Mouse (Mus musculus): ENCODE measurements around the gene Tdrd3.

Gene Tdrd3

GRCm38 (mm10) chr14:87415808-87416721, at the start of gene Tdrd3:
Gene Tdrd3 (plus strand): TSS chr14:87416639.
- DNase-seq (ENCODE audit: low spot score in 2 of 2): peak; percentile 93 to 94

- DNase-seq (ENCODE audit: low spot score in 2 of 2): no peak
Observed at GRCm38 (mm10) chr14:87367169-87367568, 49.3 kb upstream of the Tdrd3 start.

GRCm38 (mm10) chr14:87383041-87383440, 33.4 kb upstream of the Tdrd3 start:
- DNase-seq (ENCODE audit: low spot score in 2 of 2): no peak

- no peak for DNase-seq (ENCODE audit: low spot score in 2 of 2)
Observed at GRCm38 (mm10) chr14:87384288-87385268, 31.9 kb upstream of the Tdrd3 start.

GRCm38 (mm10) chr14:87393096-87393495, 23.3 kb upstream of the Tdrd3 start:
- no peak for DNase-seq (ENCODE audit: low spot score in 2 of 2)

GRCm38 (mm10) chr14:87396643-87397042, 19.8 kb upstream of the Tdrd3 start:
- DNase-seq (ENCODE audit: low spot score in 2 of 2): no peak

- DNase-seq (ENCODE audit: low spot score in 2 of 2): no peak
Observed at GRCm38 (mm10) chr14:87415486-87415807, 992 bp upstream of the Tdrd3 start.

GRCm38 (mm10) chr14:87416755-87417690, 584 bp downstream of the Tdrd3 start:
- peak; percentile 50 to 55 for DNase-seq (ENCODE audit: low spot score in 2 of 2)

- no peak for DNase-seq (ENCODE audit: low spot score in 2 of 2)
Observed at GRCm38 (mm10) chr14:87417691-87418070, 1.2 kb downstream of the Tdrd3 start.

GRCm38 (mm10) chr14:87419740-87420139, 3.3 kb downstream of the Tdrd3 start:
- DNase-seq (ENCODE audit: low spot score in 2 of 2): no peak

- DNase-seq (ENCODE audit: low spot score in 2 of 2): no peak
Observed at GRCm38 (mm10) chr14:87420576-87420975, 4.1 kb downstream of the Tdrd3 start.

- no peak for DNase-seq (ENCODE audit: low spot score in 2 of 2)
Observed at GRCm38 (mm10) chr14:87422432-87422831, 6.0 kb downstream of the Tdrd3 start.

- DNase-seq (ENCODE audit: low spot score in 2 of 2): no peak
Observed at GRCm38 (mm10) chr14:87426297-87426922, 10.0 kb downstream of the Tdrd3 start.

- no peak for DNase-seq (ENCODE audit: low spot score in 2 of 2)
Observed at GRCm38 (mm10) chr14:87427032-87427431, 10.6 kb downstream of the Tdrd3 start.

GRCm38 (mm10) chr14:87427659-87428289, 11.3 kb downstream of the Tdrd3 start:
- DNase-seq (ENCODE audit: low spot score in 2 of 2): no peak

- no peak for DNase-seq (ENCODE audit: low spot score in 2 of 2)
Observed at GRCm38 (mm10) chr14:87433390-87433915, 17.0 kb downstream of the Tdrd3 start.

- DNase-seq (ENCODE audit: low spot score in 2 of 2): no peak
Observed at GRCm38 (mm10) chr14:87435382-87435781, 18.9 kb downstream of the Tdrd3 start.

- no peak for DNase-seq (ENCODE audit: low spot score in 2 of 2)
Observed at GRCm38 (mm10) chr14:87439721-87440120, 23.3 kb downstream of the Tdrd3 start.

GRCm38 (mm10) chr14:87446331-87446913, 30.0 kb downstream of the Tdrd3 start:
- DNase-seq (ENCODE audit: low spot score in 2 of 2): no peak
